Mouse (Mus musculus): Measurements from ENCODE around the gene Ltbp4.
A peak's percentile ranks its signal among the peaks of the same experiment; 100 is the strongest.

- TF ChIP-seq CTCF (IDR thresholded peaks at IDR 0.05; ENCODE audit: extremely low read depth, insufficient read depth, insufficient read length, insufficient replicate concordance) (peak; percentile 9; the same call in 1 of the 2 replicates), POLR2A (IDR thresholded peaks at IDR 0.05; ENCODE audit: low read depth, low read length) (no peak)
Measured at GRCm38 (mm10) chr7:27342595-27342994, 5.1 kb upstream of the Ltbp4 start.

Measured in spleen, adult 2 months (tissue).